Mouse (Mus musculus): ENCODE measurements around the gene Pcbp4.

GRCm38 (mm10) chr9:106457163-106457559 lies 4.1 kb downstream of the Pcbp4 start:
- TF ChIP-seq CTCF (conservative IDR thresholded peaks at IDR 0.05; ENCODE audit: insufficient read depth, insufficient read length, low read depth, low read length) (no peak), POLR2A (IDR thresholded peaks at IDR 0.05; ENCODE audit: low read depth, low read length) (no peak)
